Mouse (Mus musculus): ENCODE measurements around the gene Tmem191c.

- TF ChIP-seq GATA1 (IDR thresholded peaks at IDR 0.05; ENCODE audit: borderline replicate concordance, low read length) (no peak), CTCF (IDR thresholded peaks at IDR 0.05; ENCODE audit: low read depth, low read length) (peak; percentile 99), GATA2 (IDR thresholded peaks at IDR 0.05; ENCODE audit: borderline replicate concordance, low read depth, low read length) (no peak), TAL1 (conservative IDR thresholded peaks at IDR 0.05; ENCODE audit: low read depth, low read length) (no peak)
These were observed 16.9 kb downstream of the Tmem191c start for GRCm38 (mm10) chr16:17292751-17293150.
